Mouse (Mus musculus) ES-Bruce4 (cell line): Measurements from ENCODE around the gene Skida1. TPM values are rescaled to one million over a fixed set of nuclear protein-coding genes. Genes with fewer than 3 reads are reported as not detected.

Source experiments
- H3K27ac ChIP-seq: 2 replicates; pipeline ENCODE4 v1.5.1; 2012; ENCODE audit warnings: low read length, inconsistent platforms; ENCODE audit not compliant: insufficient read depth
- H3K27me3 ChIP-seq: 2 replicates; pipeline ENCODE4 v1.6.1; 2012; ENCODE audit warnings: mild to moderate bottlenecking, low read length, inconsistent platforms; ENCODE audit not compliant: control insufficient read depth, poor library complexity, insufficient read depth, severe bottlenecking
- H3K36me3 ChIP-seq: 2 replicates; pipeline ENCODE4 v1.6.1; 2012; ENCODE audit warnings: inconsistent platforms, mild to moderate bottlenecking, low read length, moderate library complexity; ENCODE audit not compliant: control insufficient read depth, poor library complexity, insufficient read depth, severe bottlenecking
- H3K4me1 ChIP-seq: one replicate; pipeline ENCODE4 v1.8.1; 2011; ENCODE audit warnings: low read length; ENCODE audit not compliant: control insufficient read depth, insufficient read depth
- H3K4me3 ChIP-seq: 2 replicates; pipeline ENCODE4 v1.5.1; 2011; ENCODE audit warnings: low read depth, mild to moderate bottlenecking, low read length
- H3K9ac ChIP-seq: 2 replicates; pipeline ENCODE4 v1.6.1; 2012; ENCODE audit warnings: low read depth, mild to moderate bottlenecking, inconsistent platforms; ENCODE audit not compliant: poor library complexity, severe bottlenecking
- H3K9me3 ChIP-seq: replicated peaks from 2 replicates; pipeline ENCODE4 v1.6.1; 2012; ENCODE audit warnings: mild to moderate bottlenecking, low read length, inconsistent platforms; ENCODE audit not compliant: control insufficient read depth, poor library complexity, insufficient read depth, severe bottlenecking
- CTCF ChIP-seq: IDR thresholded peaks from one replicate; pipeline ENCODE4 v1.8.1; 2011; ENCODE audit warnings: low read depth, low read length
- EP300 ChIP-seq: IDR thresholded peaks from 2 replicates; pipeline ENCODE4 v1.6.1; 2011; ENCODE audit warnings: low read depth, low read length; ENCODE audit not compliant: insufficient read depth
- POLR2A ChIP-seq: IDR thresholded peaks from one replicate; pipeline ENCODE4 v1.8.1; 2011; ENCODE audit warnings: low read length; ENCODE audit not compliant: insufficient read depth
- polyA plus RNA-seq: library from polyadenylated mRNA; stranded (reverse); fragments of >200 nt; gene quantifications from 2 replicates; pipeline ENCODE4 v1.2.4, GENCODE M21; 2011; ENCODE audit warnings: low read depth; ENCODE audit not compliant: missing spikeins, insufficient read depth, insufficient read length

The Skida1 gene
- polyA plus RNA-seq, 1 experiment: 0.79 TPM

DNA sequence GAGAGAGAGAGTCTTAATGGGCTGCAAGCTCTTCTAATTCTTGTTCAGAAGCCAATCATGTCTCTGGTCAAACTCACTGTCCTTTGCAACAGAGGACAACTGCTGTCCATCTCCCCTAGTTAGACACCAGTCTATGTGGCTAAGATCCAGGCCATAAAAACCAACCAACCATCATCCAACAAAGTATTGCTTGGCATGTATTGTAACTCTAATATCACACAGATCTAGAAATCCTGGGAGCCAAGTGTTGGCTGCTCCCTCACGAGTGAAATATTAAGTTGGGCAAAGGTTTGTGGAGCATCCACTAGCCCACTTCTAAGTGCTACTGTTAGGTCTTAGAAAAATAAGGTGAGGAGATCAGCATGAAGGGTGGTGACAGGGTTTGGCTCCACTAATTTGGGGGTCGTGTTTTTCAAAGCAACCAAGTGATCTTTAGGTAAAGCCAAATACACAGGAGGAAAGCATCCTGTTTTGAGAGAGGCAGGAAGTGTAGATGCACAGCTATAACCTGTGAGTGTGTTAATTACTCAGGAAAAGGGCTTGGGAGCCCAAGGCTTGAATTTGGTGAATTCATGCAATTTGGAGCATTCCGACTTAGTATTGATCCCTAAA, 10.6 kb downstream of the Skida1 start:
- Histone ChIP-seq H3K9ac (no peak overlapping the region), H3K27me3 (peaks cover 22% of the 10 kb centered on the region), H3K9me3 (no peaks in the 10 kb centered on the region), H3K27ac (no peak overlapping the region), H3K36me3 (no peaks in the 10 kb centered on the region), H3K4me3 (no peak overlapping the region), H3K4me1 (no peaks in the 10 kb centered on the region)
- no peak for TF ChIP-seq POLR2A
- no peak for TF ChIP-seq EP300
- TF ChIP-seq CTCF: no peak

DNA sequence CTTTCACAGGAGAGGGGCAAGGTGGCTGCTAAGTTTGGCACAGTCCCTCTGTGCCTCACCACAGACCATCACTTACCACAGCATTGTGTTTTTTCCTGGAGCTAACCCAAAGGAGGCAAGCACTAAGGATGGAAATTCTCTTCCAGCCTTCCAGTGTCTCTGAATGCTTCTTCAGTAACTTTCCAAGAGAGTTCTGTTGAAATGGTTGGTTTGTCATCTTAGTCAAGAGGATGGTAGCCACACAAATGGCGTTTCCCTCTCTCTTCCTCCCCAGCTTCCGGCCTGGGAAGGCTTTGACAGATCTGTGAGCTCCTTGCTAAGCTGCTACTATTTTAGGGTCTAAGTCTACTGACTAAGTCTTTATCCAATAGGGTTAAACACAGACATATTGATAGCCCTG, 11.4 kb downstream of the Skida1 start, which contains the start of gene A930004D18Rik:
Gene A930004D18Rik, minus strand, starts transcription at position 247 of the 400 bp plus-strand sequence.
- H3K4me1 ChIP-seq: no peaks in the 10 kb centered on the region
- peaks cover 19% of the 10 kb centered on the region for H3K27me3 ChIP-seq
- no peak within 1 kb of the TSS for H3K4me3 ChIP-seq
- no peak within 1 kb of the TSS for H3K9ac ChIP-seq
- H3K27ac ChIP-seq: no peak within 1 kb of the TSS
- H3K9me3 ChIP-seq: no peaks in the 10 kb centered on the region
- TF ChIP-seq POLR2A (no peak), EP300 (no peak), CTCF (no peak)
- no peaks in the 10 kb centered on the region for H3K36me3 ChIP-seq

DNA sequence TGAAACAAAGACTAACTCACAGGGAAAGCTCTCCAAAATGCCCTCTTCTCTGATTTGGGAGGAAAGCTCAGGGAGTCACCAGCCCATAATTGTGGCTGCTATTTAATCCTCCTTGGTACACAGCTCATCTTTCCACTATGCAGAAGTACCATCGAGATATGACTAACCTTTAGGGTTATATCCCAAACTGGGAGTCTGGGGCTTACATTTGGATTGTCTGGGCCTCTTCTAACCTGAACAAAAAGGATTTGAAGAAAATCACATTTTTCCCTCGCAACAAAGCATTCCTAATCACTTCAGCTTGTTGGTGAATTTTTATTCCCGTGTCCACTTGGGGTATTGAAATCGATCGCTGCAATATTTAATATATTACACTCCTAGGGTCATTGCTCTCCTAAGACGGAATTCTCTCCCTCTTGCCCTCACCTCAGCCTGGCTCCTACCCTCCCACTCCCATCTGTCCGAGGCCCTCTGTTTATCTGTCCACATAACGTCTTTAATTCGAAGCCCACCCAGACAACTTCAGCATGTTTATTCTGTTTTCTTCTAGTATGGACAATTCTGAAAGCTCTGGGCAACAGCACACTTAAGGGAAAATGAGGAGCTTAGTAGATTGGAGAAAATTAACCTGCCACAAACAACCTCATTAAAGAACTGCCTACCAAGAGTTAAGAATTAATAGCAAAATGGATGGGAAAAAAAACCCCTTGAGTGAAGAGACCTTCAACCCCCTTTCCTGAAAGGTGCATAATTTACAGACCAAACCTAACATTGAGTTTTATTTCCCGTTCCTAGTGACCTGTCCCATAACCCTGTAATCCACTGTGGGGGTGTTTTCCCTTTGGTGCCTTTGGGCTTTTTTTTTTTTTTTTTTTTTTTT, 14.2 kb downstream of the Skida1 start:
- Histone ChIP-seq H3K4me3 (no peak overlapping the region), H3K4me1 (no peaks in the 10 kb centered on the region), H3K9ac (no peak overlapping the region)

DNA sequence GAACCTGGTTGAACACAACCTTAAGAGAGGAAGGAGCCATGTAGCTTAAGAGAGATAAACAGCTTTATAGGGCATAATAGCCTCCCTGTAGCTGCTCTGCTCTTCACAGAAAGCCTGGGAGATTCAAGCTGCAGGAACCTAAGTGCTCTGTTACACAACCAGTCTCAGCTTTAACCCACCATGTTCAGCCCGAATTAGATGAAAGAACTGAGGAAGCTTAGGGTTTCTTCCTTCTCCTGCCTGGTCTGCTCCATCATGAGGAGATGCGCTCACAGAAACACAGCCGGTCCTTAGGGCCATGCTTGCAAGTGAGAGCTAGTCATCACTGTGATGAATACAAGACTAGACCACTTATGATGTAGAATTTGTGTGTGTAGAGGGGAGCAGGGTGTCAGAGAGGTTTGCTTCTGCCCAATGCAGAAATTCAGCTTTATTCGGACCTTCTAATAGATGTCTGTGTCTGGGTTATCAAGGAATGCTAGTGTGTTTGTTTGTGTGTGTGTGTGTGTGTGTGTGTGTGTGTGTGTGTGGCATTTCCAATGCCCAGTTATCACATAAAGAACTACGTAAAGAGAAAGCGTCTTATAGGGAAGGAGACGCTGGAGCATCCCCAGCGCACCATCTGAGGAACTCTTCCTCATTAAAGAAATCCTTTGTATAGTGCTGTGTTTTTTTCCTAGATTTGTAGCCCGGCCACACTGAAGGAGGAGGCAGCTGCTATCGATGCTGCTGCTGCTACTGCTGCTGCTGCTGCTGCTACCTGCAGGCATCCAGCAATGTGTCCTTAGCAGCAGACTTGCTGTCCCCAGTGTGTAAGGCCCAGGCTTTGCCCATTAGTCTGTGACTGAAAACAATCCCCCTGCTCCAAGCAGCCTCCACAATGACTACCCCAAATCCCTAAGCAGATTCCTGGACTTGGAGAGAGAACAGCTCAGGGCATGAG, 15.4 kb downstream of the Skida1 start:
- no peaks in the 10 kb centered on the region for H3K9me3 ChIP-seq
- no peak overlapping the region for H3K9ac ChIP-seq
- no peak overlapping the region for H3K27ac ChIP-seq
- no peaks in the 10 kb centered on the region for H3K4me1 ChIP-seq
- H3K27me3 ChIP-seq: peaks cover 12% of the 10 kb centered on the region
- TF ChIP-seq CTCF: no peak
- no peak for TF ChIP-seq EP300
- no peak for TF ChIP-seq POLR2A
- H3K36me3 ChIP-seq: no peaks in the 10 kb centered on the region
- no peak overlapping the region for H3K4me3 ChIP-seq

More for the DNA sequence above, 14.2 kb downstream of the Skida1 start:
- Histone ChIP-seq H3K9me3 (no peaks in the 10 kb centered on the region), H3K27ac (no peak overlapping the region), H3K27me3 (peaks cover 19% of the 10 kb centered on the region), H3K36me3 (no peaks in the 10 kb centered on the region)
- no peak for TF ChIP-seq EP300
- TF ChIP-seq CTCF: no peak
- no peak for TF ChIP-seq POLR2A

DNA sequence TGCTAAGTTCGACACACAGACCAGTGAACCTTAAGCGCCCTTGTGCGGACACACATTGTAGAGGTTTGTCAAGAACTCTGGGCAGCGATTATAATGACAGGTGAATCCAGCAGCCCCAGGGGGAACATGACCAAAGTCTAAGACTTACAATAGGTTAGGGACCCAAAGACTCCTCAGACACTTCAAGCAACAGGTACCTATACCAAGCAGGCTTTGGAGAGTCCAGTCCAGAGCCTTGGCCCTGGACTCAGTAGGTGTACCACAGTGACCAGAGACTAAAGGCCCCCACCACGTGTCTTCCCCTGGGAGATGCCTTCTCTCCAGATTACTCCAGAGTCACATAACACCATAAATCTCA, 16.3 kb downstream of the Skida1 start:
- Histone ChIP-seq H3K4me1 (no peaks in the 10 kb centered on the region), H3K9ac (no peak overlapping the region), H3K36me3 (no peaks in the 10 kb centered on the region)

More for the DNA sequence above, 16.3 kb downstream of the Skida1 start:
- Histone ChIP-seq H3K27ac (no peak overlapping the region), H3K4me3 (no peak overlapping the region), H3K27me3 (peaks cover 9% of the 10 kb centered on the region), H3K9me3 (no peaks in the 10 kb centered on the region)
- no peak for TF ChIP-seq POLR2A
- no peak for TF ChIP-seq EP300
- no peak for TF ChIP-seq CTCF
